Mouse (Mus musculus) urinary bladder, adult 18-20 months (tissue): ENCODE data around the gene Gm28036.
A peak's percentile ranks its signal among the peaks of the same experiment; 100 is the strongest.

Experiments used
- DNase-seq, 2 experiments: peaks; one replicate each; pipeline ENCODE4 v3.0.0; 2022; ENCODE audit warnings: low spot score in 2 of 2, mixed read lengths in 2 of 2

Gene Gm28036

GRCm38 (mm10) chr2:156084541-156084940, 42.4 kb downstream of the Gm28036 start:
- DNase-seq, result no peak

DNA sequence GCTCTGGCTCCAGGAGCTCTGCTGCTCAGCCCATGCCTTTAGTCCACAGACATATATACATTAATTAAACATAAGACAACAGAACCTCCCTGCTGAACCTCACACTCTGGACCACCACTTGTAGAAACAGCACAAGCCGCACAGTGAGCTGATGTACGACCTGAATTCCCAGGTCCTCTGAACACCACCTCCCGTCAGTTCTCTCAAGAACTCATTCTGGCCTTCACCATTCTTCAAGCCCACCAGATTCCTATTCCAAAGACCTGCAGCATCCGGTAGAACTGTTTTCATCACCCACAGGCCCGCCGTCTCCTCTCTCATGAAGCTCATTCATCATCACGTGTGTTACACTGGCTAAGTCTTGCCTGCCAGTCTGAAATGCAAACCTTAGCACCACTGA, 46.5 kb downstream of the Gm28036 start:
- DNase-seq, result no peak

DNA sequence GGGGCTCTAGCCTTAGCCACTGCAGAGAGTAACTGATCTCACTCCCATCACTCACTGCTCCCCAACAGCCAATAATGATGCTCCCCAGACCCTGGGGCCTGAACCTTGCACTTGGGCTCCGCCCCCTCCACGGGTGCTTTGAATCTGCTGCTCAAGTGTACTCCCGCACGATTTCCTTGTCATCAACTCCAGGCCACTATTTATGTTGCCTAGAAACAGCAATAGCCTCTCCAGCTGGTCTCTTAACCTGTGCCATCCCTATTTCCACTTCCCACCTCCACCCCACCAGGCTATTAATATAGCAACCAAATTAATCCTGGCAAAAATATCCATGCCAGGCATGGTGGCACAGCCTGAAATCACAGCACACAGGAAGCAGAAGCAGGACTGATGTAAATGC, 47.2 kb downstream of the Gm28036 start:
- no peak for DNase-seq

DNA sequence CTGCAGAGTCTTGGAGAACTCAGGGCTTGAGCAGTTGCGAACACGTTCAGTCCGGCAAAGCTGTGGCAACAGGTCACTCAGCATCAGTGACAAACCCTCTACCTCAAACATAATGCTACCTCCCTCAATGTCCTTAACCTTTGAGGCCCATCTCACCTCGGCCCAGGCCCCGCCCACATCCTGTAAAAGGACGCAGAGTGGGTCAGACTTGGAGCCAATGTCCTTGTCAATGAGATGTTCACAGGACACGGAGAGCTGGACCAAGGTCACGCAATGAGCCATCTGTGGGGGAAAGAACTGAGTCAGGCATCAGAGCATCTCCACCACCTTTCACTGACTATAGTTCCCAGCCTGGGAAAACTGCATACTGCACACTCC, 47.7 kb downstream of the Gm28036 start:
- no peak for DNase-seq

GRCm38 (mm10) chr2:156078421-156079182, 48.3 kb downstream of the Gm28036 start:
- DNase-seq, result no peak

DNA sequence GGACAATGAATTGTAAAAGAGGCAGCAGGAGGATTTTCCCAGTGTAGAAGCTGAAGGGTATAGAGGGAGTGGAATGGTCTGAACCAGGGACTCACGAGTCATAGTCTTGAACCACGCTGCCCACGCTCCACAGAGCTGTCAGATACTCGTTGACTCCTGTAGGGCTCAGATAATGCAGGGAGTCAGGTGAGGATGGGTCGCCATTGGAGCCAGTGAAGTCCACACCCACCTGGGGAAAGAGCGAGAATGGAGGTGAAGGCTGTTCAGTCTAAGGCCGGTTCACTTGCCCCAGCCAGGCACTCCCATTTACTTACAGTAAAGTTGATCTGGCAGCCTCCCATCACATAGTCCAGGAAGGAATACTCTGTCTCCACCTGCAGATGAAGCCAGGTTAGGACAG, 49.4 kb downstream of the Gm28036 start:
- no peak for DNase-seq

GRCm38 (mm10) chr2:156073725-156074124, 53.2 kb downstream of the Gm28036 start:
- DNase-seq, result no peak

DNA sequence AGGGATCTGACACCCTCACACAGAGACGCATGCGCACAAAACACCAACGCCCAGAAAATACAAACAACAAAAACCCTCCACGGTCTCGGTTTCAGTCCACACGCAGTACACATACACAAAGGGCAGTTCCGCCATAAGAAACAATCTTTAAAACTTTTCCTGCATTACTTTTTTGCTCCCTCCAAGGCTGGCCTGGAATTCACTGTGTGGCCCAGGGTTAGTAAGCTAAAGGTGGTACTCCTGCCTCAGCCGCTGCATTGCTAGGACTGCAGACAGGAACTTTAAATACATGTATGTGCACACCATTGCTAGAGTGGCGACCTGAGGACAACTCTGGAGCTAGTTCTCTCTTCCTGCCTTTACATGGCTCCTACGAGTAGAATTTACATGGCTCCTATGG, 55.7 kb downstream of the Gm28036 start:
- DNase-seq, result no peak

- no peak for DNase-seq
Observed at GRCm38 (mm10) chr2:156067916-156068315, 59.0 kb downstream of the Gm28036 start.

- DNase-seq, result no peak
Observed at GRCm38 (mm10) chr2:156066126-156066525, 60.8 kb downstream of the Gm28036 start.

- DNase-seq, result peak; percentile 53 to 72
Observed at GRCm38 (mm10) chr2:156065099-156066041, 61.5 kb downstream of the Gm28036 start, which contains the start of gene Spag4. Gene Spag4, plus strand, starts transcription at chr2:156065175.

GRCm38 (mm10) chr2:156052816-156053215, 74.1 kb downstream of the Gm28036 start, which contains the start of gene Fer1l4:
Gene Fer1l4, minus strand, starts transcription at chr2:156052947.
- peak; percentile 69 to 82 for DNase-seq

- no peak for DNase-seq
Observed at GRCm38 (mm10) chr2:156047929-156048328, 79.0 kb downstream of the Gm28036 start.

- no peak for DNase-seq
Observed at GRCm38 (mm10) chr2:156042903-156043302, 84.0 kb downstream of the Gm28036 start.

DNA sequence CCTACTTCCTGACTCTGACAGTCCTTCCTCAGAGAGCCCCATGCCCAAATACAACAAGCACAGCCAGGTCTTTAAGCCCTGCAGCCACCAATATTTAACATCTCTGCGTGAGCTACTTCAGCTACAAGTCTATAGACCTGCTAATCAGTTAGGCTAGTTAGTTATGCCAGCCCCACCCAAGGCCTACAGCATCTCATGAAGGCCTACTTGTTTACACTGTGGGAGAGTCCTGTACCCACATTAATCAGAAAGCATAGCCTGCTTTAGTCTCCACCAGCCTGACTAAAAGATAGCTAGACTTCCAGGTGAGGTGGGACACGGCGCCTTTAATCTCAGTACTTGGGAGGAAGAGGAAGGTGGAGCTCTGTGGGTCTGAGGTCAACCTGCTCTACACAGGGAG, 87.5 kb downstream of the Gm28036 start:
- DNase-seq, result no peak

DNA sequence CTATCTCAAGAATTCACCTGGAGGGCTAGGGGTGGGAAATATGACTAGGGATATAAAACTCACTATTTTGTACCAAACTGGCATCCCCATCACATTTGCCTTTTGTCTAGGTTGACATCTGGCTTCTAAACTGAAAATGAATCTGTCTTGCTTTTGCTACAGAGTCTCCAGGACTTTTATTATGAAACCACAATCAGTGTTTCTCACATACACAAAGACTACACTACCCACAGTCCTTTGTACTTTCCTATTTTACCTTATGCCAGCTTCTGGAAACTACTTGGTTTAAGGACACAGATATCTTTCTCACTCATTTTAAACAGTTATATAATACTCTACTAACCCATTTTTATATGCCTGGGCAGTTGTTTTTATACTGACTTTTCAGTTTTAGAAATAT, 101.4 kb downstream of the Gm28036 start:
- DNase-seq, result no peak
